Mouse (Mus musculus) midbrain, embryonic 15.5 days (tissue): ENCODE measurements around the gene H2al1d. TPM values are rescaled to one million over a fixed set of nuclear protein-coding genes. Genes with fewer than 3 reads are reported as not detected.
"Not testable (repeated sequence)": the region's sequence is repeated elsewhere in the genome, so short reads cannot be mapped to it uniquely, and the experiment has no call there.

Source experiments
- ATAC-seq: fragments of 200-750 bp; cut with Nextera tagmentation; replicated peaks from 2 replicates; pipeline ENCODE4 v1.8.0; 2017; ENCODE audit warnings: moderate TSS enrichment
- H3K27ac ChIP-seq: fragments of 300-500 bp; sonication (generic); 2 replicates; pipeline ENCODE4 v1.5.1; 2015; ENCODE audit warnings: mild to moderate bottlenecking, inconsistent platforms
- H3K27me3 ChIP-seq: fragments of 300-500 bp; sonication (generic); replicated peaks from 2 replicates; pipeline ENCODE4 v1.6.1; 2015; ENCODE audit warnings: inconsistent platforms
- H3K36me3 ChIP-seq: fragments of 300-500 bp; sonication (generic); replicated peaks from 2 replicates; pipeline ENCODE4 v1.6.1; 2015; ENCODE audit warnings: inconsistent platforms
- H3K4me1 ChIP-seq: fragments of 300-500 bp; sonication (generic); 2 replicates; pipeline ENCODE4 v1.6.1; 2015; ENCODE audit warnings: inconsistent platforms
- H3K4me2 ChIP-seq: fragments of 300-500 bp; sonication (generic); 2 replicates; pipeline ENCODE4 v1.6.1; 2015; ENCODE audit warnings: inconsistent platforms, mild to moderate bottlenecking, moderate library complexity
- H3K4me3 ChIP-seq: fragments of 300-500 bp; sonication (generic); 2 replicates; pipeline ENCODE4 v1.5.1; 2015; ENCODE audit warnings: mild to moderate bottlenecking, inconsistent platforms
- H3K9ac ChIP-seq: fragments of 300-500 bp; sonication (generic); 2 replicates; pipeline ENCODE4 v1.6.1; 2015; ENCODE audit warnings: mild to moderate bottlenecking, inconsistent platforms
- H3K9me3 ChIP-seq: fragments of 300-500 bp; sonication (generic); 2 replicates; pipeline ENCODE4 v1.6.1; 2016; ENCODE audit warnings: inconsistent platforms
- WGBS: fragments of 180-500 bp; shearing (Covaris S2); methylation state at CpG from one replicate; pipeline ENCODE4 v1.1.7; 2015; ENCODE audit warnings: mixed read lengths; 5-methylcytosine and 5-hydroxymethylcytosine counted together
- polyA plus RNA-seq: library from polyadenylated mRNA; unstranded; fragments of >200 nt; fragmentation: Nextera tagmentation; extraction: Ambion mirVana; gene quantifications from 2 replicates; pipeline ENCODE4 v1.2.1, GENCODE M21; 2015

Gene H2al1d
- polyA plus RNA-seq, 1 experiment from 2014 or later = not detected

- H3K36me3 ChIP-seq, H3K9me3 ChIP-seq, H3K4me2 ChIP-seq, H3K4me1 ChIP-seq, H3K27ac ChIP-seq, H3K9ac ChIP-seq, H3K4me3 ChIP-seq, H3K27me3 ChIP-seq, ATAC-seq: not testable (repeated sequence)
- no CpG with 5 or more reads among the region's 6 CpGs for WGBS
These were observed 6.2 kb downstream of the H2al1d start, which contains the start of gene H2al1f for GRCm38 (mm10) chrX:11314858-11315257. Gene H2al1f, plus strand, starts transcription at chrX:11315158.

GRCm38 (mm10) chrX:11317956-11318355 lies 9.3 kb downstream of the H2al1d start, which contains the start of gene H2al1g:
Gene H2al1g, plus strand, starts transcription at chrX:11318256.
- H3K36me3 ChIP-seq, H3K4me3 ChIP-seq, H3K9me3 ChIP-seq, ATAC-seq, H3K4me1 ChIP-seq, H3K9ac ChIP-seq, H3K4me2 ChIP-seq, H3K27ac ChIP-seq, H3K27me3 ChIP-seq: not testable (repeated sequence)
- no CpG with 5 or more reads among the region's 3 CpGs for WGBS

GRCm38 (mm10) chrX:11321192-11321591 lies 12.6 kb downstream of the H2al1d start, which contains the start of gene H2al1h:
Gene H2al1h, plus strand, starts transcription at chrX:11321492.
- H3K36me3 ChIP-seq = not testable (repeated sequence)

GRCm38 (mm10) chrX:11324359-11324758 lies 15.7 kb downstream of the H2al1d start, which contains the start of gene H2al1i:
Gene H2al1i, plus strand, starts transcription at chrX:11324659.
- H3K27ac ChIP-seq, H3K27me3 ChIP-seq, H3K36me3 ChIP-seq, H3K4me1 ChIP-seq, ATAC-seq, H3K9ac ChIP-seq, H3K4me2 ChIP-seq, H3K9me3 ChIP-seq, H3K4me3 ChIP-seq: not testable (repeated sequence)
- WGBS = 100% methylated on average over 2 of the region's 5 CpGs

More at GRCm38 (mm10) chrX:11321192-11321591, 12.6 kb downstream of the H2al1d start, which contains the start of gene H2al1h:
- H3K27ac ChIP-seq, H3K4me1 ChIP-seq, ATAC-seq, H3K9ac ChIP-seq, H3K4me3 ChIP-seq, H3K4me2 ChIP-seq, H3K9me3 ChIP-seq, H3K27me3 ChIP-seq: not testable (repeated sequence)
- no CpG with 5 or more reads among the region's 6 CpGs for WGBS

DNA sequence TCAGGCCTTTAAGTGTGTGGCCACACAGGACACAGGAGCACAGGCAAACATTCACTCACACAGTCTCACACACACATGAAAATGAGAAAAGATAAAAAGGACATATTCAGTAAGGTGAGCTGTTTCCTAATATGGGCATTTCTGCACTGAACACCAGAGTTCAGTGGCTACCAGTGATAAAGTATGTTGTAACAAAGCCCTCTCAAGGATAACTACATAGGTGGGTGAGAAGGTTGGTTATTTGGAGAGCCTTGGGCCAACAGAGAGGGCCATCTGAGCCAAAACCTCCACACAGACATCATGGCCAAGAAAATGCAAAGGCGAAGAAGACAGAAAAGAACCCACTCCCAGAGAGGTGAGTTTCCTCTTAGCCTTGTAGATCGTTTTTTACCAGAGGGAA lies 18.9 kb downstream of the H2al1d start, which contains the start of gene H2al1j:
TSS of gene H2al1j (plus strand) at position 301 of the 400 bp plus-strand sequence.
- 81% methylated on average over 2 of the region's 2 CpGs for WGBS

GRCm38 (mm10) chrX:11345762-11346161 lies 37.1 kb downstream of the H2al1d start:
- Histone ChIP-seq H3K4me2 (no peak overlapping the region), H3K4me3 (no peak overlapping the region), H3K4me1 (no peaks in the 10 kb centered on the region), H3K9me3 (no peaks in the 10 kb centered on the region), H3K27me3 (no peaks in the 10 kb centered on the region), H3K9ac (no peak overlapping the region), H3K27ac (no peak overlapping the region), H3K36me3 (no peaks in the 10 kb centered on the region)
- ATAC-seq = no peak
- WGBS = 60% methylated on average over 9 of the region's 9 CpGs

More for the DNA sequence above, 18.9 kb downstream of the H2al1d start, which contains the start of gene H2al1j:
- not testable (repeated sequence) for H3K4me1 ChIP-seq, ATAC-seq, H3K9me3 ChIP-seq, H3K36me3 ChIP-seq, H3K4me2 ChIP-seq, H3K9ac ChIP-seq, H3K4me3 ChIP-seq, H3K27me3 ChIP-seq, H3K27ac ChIP-seq

DNA sequence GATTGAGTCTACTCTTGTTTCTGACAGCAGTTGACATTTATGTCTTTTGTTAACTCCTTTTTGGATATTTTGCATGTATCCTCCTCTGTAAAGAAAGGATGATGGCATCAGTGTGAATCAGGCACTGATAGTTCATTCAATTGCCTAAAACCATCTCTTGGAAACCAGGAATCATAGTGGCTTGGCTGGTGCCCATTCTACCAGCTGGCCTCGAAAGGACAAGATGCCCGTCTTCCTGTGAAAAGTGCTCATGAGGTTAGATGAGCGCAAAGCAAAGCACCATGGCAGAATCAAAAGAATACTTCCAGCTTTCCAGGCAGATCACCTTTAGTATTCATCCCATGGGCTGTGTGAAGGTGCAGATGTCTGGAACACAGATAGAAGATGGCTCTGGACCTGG lies 38.1 kb downstream of the H2al1d start:
- Histone ChIP-seq H3K4me3 (no peak overlapping the region), H3K9me3 (no peaks in the 10 kb centered on the region), H3K4me1 (no peaks in the 10 kb centered on the region), H3K9ac (no peak overlapping the region), H3K27ac (no peak overlapping the region), H3K36me3 (no peaks in the 10 kb centered on the region), H3K27me3 (no peaks in the 10 kb centered on the region), H3K4me2 (no peak overlapping the region)
- WGBS = 88% methylated on average over 3 of the region's 3 CpGs
- no peak for ATAC-seq

Other genes with a start within 250 kb of the H2al1d start
- gene H2al1a, start 9.6 kb upstream of the H2al1d start, polyA plus RNA-seq = not detected in 2 replicates
- gene H2al1b, start 6.4 kb upstream of the H2al1d start, polyA plus RNA-seq = not detected in 2 replicates
- not detected in 2 replicates for gene H2al1c, start 3.2 kb upstream of the H2al1d start, polyA plus RNA-seq
- not detected in 2 replicates for gene H2al1e, start 3.1 kb downstream of the H2al1d start, polyA plus RNA-seq
- gene H2al1f, start 6.3 kb downstream of the H2al1d start, polyA plus RNA-seq = not detected in 2 replicates
- not detected in 2 replicates for gene H2al1g, start 9.4 kb downstream of the H2al1d start, polyA plus RNA-seq
- not detected in 2 replicates for gene H2al1h, start 12.7 kb downstream of the H2al1d start, polyA plus RNA-seq
- not detected in 2 replicates for gene H2al1i, start 15.8 kb downstream of the H2al1d start, polyA plus RNA-seq
- gene H2al1j, start 19.0 kb downstream of the H2al1d start, polyA plus RNA-seq = not detected in 2 replicates